Mouse (Mus musculus) yolk sac, embryonic 10.5 days (tissue): ENCODE results near the gene Gm43517.

ENCODE experiments used
- DNase-seq: peaks from one replicate; pipeline ENCODE4 v3.0.0-alpha.2; 2017; ENCODE audit warnings: low spot score

The Gm43517 gene

DNA sequence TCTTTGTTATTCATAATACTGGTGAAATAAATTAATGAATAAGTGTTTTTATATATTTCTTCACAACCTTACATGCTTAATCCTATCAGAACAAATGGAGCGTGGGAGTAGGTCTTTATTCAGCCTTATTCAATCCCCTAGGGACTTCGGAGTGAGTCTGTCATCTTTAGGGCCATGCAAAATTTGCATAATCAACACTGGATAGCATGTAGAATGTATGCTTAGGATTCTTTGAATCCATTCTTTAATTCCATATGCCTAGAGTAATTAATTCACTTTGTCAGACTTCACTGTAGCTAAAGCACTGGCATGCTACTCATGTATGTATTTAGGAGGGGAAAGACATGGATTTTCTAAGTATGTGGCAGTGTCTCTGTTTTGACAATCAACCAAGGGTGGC is 24.9 kb downstream of the Gm43517 start:
- DNase-seq, result no peak

DNA sequence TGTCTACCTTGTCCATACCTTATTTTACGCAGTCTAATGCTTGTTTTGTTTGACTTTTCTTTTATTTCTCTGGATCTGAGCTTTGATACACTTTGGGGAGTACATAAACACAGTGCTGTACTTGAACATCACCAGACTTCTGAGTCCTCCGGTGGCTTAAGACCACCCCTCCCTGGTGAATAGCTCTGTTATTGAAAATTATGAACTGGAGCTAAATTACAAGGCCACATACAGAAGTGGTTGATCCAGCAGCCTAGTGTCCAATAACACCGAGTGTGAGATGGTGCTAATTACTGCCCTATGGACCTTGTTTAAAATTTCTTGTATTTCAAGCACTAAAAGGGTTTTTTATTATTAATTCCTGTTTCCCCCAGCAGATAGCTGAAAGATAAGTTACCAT is 33.0 kb downstream of the Gm43517 start:
- no peak for DNase-seq
